Mouse (Mus musculus) heart, embryonic 10.5 days (tissue): Measurements from ENCODE around the gene AI464131. TPM values are rescaled to one million over a fixed set of nuclear protein-coding genes. Genes with fewer than 3 reads are reported as not detected.

Source experiments
- DNase-seq: peaks from one replicate; pipeline ENCODE4 v3.0.0-alpha.2; 2017; ENCODE audit warnings: low spot score
- H3K27ac ChIP-seq: fragments of 300-500 bp; sonication (generic); 2 replicates; pipeline ENCODE4 v1.5.1; 2016; ENCODE audit warnings: mild to moderate bottlenecking
- H3K27me3 ChIP-seq: fragments of 300-500 bp; sonication (generic); 2 replicates; pipeline ENCODE4 v1.6.1; 2016; ENCODE audit warnings: mild to moderate bottlenecking; ENCODE audit not compliant: poor library complexity, insufficient read depth, severe bottlenecking
- H3K36me3 ChIP-seq: fragments of 300-500 bp; sonication (generic); 2 replicates; pipeline ENCODE4 v1.6.1; 2016; ENCODE audit warnings: mild to moderate bottlenecking, moderate library complexity
- H3K4me1 ChIP-seq: fragments of 300-500 bp; sonication (generic); 2 replicates; pipeline ENCODE4 v1.6.1; 2016; ENCODE audit warnings: mild to moderate bottlenecking
- H3K4me3 ChIP-seq: fragments of 300-500 bp; sonication (generic); 2 replicates; pipeline ENCODE4 v1.5.1; 2016; ENCODE audit warnings: mild to moderate bottlenecking, moderate library complexity
- H3K9me3 ChIP-seq: fragments of 300-500 bp; sonication (generic); 2 replicates; pipeline ENCODE4 v1.6.1; 2016; ENCODE audit warnings: mild to moderate bottlenecking, moderate library complexity
- WGBS: fragments of 180-500 bp; shearing (Covaris S2); methylation state at CpG from one replicate; pipeline ENCODE4 v1.1.7; 2016; 5-methylcytosine and 5-hydroxymethylcytosine counted together
- polyA plus RNA-seq: library from polyadenylated mRNA; unstranded; fragments of >200 nt; fragmentation: Nextera tagmentation; extraction: Ambion mirVana; gene quantifications from 2 replicates; pipeline ENCODE4 v1.2.1, GENCODE M21; 2016

Gene AI464131
- 2.9 and 3.2 TPM in 2 replicates for polyA plus RNA-seq

DNA sequence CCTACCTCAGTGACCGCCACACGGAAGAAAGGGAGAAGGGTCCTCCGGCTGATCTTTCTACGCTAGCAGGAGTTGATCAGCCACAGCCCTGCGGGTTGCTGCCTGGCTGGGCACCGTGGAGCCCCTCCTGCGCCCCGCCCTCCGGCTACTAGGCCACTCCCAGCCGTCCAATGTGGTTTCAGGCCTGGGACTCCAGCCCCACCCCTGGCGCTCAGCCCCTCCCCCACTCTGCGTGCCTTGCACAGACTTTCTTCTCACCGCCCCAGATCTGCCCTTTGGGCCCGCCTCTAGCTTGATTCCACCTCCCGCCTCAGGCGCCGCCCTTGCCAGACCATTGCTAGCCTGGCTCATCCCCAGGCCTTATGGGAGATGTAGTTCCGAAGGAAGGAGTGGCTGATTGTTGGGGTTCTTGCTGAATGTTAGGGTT is at the start of gene AI464131:
AI464131 (minus strand) TSS at position 91 of the 427 bp plus-strand sequence.
- Histone ChIP-seq H3K4me3 (peak within 1 kb of the TSS; percentile 58), H3K4me1 (peaks cover 47% of the 10 kb centered on the region), H3K36me3 (no peaks in the 10 kb centered on the region), H3K27me3 (peaks cover 64% of the 10 kb centered on the region), H3K9me3 (no peaks in the 10 kb centered on the region), H3K27ac (peak within 1 kb of the TSS; percentile 67)
- WGBS = 1% methylated on average over 18 of the region's 18 CpGs
- DNase-seq = peak; percentile 99

- peak; percentile 79 for DNase-seq
- H3K4me3 ChIP-seq = no peak overlapping the region
- H3K27me3 ChIP-seq = 0 out of 2 replicates have a peak, but pooled peaks cover 6% of the 10 kb centered on the region
- no peaks in the 10 kb centered on the region for H3K36me3 ChIP-seq
- H3K4me1 ChIP-seq = peaks cover 7% of the 10 kb centered on the region; the same call in 1 of the 2 replicates
- 29% methylated on average over 6 of the region's 6 CpGs for WGBS
- no peak overlapping the region for H3K27ac ChIP-seq
- no peaks in the 10 kb centered on the region for H3K9me3 ChIP-seq
Measured at GRCm38 (mm10) chr4:41552529-41552928, 49.7 kb upstream of the AI464131 start.

DNA sequence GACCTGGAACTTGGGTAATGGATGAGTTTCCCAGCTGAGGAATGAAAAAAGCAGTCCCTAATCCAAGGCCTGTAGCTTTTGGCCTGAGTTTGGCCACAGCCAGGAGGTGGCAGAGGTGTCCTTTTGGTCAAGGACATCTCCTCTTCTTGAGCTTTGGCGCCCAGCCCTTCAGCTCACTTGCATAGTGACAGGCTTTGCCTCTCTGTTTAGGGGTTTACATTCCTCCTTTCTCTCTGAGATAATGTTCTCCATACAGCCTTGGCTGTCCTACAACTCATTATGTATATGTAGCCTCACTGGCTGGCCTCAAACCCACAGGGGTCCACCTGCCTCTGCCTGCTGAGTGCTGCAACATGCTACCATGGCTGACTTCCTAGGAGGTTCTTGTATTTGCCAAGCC is 44.2 kb upstream of the AI464131 start:
- Histone ChIP-seq H3K4me1 (no peaks in the 10 kb centered on the region), H3K4me3 (no peak overlapping the region), H3K27me3 (no peaks in the 10 kb centered on the region), H3K36me3 (no peaks in the 10 kb centered on the region), H3K9me3 (no peaks in the 10 kb centered on the region), H3K27ac (no peak overlapping the region)
- WGBS = 65% methylated on average over 1 of the region's 1 CpGs
- DNase-seq = no peak

- Histone ChIP-seq H3K4me3 (no peak overlapping the region), H3K27ac (no peak overlapping the region), H3K36me3 (no peaks in the 10 kb centered on the region), H3K9me3 (no peaks in the 10 kb centered on the region), H3K27me3 (no peaks in the 10 kb centered on the region), H3K4me1 (no peaks in the 10 kb centered on the region)
- no peak for DNase-seq
- 15% methylated on average over 8 of the region's 8 CpGs for WGBS
Measured at GRCm38 (mm10) chr4:41545985-41546384, 43.1 kb upstream of the AI464131 start.

DNA sequence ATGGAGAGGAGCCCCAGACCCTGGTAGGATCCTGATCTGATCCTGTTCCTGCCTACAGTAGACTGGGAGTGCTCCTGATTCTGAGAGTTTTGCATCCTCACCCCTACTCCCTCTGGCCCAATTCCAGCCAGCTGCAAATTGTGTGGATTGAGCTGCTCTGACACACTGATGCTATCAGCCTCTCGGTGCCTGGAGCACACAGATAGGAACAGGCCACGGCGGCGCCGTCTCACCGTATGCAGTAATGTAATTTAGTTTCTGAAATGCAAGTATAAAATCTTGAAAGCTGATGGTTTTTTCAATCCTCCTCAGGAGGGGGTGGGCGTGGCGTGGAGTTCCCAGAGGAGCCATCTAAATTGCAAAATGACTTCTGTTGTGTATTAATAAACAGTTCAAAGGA is 39.3 kb upstream of the AI464131 start:
- no peaks in the 10 kb centered on the region for H3K4me1 ChIP-seq
- no peaks in the 10 kb centered on the region for H3K9me3 ChIP-seq
- no peaks in the 10 kb centered on the region for H3K36me3 ChIP-seq
- no peak overlapping the region for H3K4me3 ChIP-seq
- WGBS = 69% methylated on average over 8 of the region's 8 CpGs
- H3K27ac ChIP-seq = no peak overlapping the region
- H3K27me3 ChIP-seq = no peaks in the 10 kb centered on the region
- no peak for DNase-seq

DNA sequence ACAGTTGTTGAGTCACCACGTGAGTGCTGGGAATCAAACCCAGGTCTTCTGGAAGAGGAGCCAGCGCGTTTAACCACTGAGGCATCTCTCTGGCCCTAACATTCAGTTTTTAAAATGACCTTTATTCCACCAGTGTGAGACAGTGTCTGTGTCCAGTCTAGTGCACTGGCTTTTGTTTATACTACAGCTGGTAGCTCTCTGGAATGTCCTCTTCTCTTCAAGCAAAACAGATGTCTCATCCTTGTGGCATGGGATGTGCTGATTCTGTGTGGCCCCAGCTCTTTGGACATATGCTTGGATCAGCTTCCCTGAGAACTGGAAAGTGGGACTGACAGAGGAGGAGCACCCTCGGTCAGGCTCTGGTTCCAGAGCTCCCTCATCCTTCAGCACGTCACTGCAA is 32.0 kb upstream of the AI464131 start:
- no peaks in the 10 kb centered on the region for H3K9me3 ChIP-seq
- no peaks in the 10 kb centered on the region for H3K36me3 ChIP-seq
- H3K4me1 ChIP-seq = no peaks in the 10 kb centered on the region
- no peak overlapping the region for H3K27ac ChIP-seq
- no peaks in the 10 kb centered on the region for H3K27me3 ChIP-seq
- 75% methylated on average over 5 of the region's 5 CpGs for WGBS
- DNase-seq = no peak
- no peak overlapping the region for H3K4me3 ChIP-seq

DNA sequence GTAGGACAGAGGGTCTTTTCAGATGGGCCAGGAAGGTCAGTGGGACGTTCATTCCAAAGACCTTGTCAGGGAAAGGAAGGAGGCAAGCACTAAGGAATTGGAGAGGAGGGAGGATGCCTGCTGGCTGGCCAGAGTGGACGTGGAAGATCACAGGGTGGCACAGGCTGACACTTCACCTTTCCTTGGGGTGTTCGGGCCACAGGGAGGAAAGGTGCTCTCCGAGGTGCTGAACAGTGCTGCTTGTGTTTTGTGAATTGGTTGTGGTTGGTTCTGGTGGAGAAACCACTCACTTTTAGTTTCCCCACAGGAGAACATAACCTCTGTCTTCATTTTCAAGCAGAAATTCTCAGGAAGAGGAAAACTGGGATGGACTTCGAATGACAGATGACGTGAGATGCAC is 29.5 kb upstream of the AI464131 start:
- Histone ChIP-seq H3K4me3 (no peak overlapping the region), H3K9me3 (no peaks in the 10 kb centered on the region), H3K36me3 (no peaks in the 10 kb centered on the region), H3K27me3 (no peaks in the 10 kb centered on the region), H3K4me1 (0 out of 2 replicates have a peak, but pooled peaks cover 6% of the 10 kb centered on the region), H3K27ac (no peak overlapping the region)
- WGBS = 18% methylated on average over 6 of the region's 6 CpGs
- DNase-seq = no peak

DNA sequence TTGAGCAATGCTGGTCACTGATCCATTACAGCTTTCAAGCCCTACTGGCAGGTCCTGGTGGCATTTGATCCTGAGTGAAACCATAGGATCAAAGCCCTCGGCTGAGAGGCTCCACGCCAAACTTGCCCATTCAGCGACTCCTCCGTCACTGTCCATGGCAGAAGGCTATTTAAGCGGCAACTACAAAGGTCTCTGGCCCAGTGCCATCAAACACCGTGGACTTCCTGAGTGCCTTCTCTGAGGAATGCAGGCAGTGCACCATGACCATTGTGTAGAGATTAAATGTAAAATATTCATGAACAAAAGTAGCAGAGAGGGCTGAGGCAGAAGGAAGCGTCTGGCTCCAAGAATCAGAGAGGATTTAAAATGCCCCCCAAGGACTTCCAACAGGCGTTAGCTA is 25.1 kb upstream of the AI464131 start:
- Histone ChIP-seq H3K27ac (no peak overlapping the region), H3K36me3 (no peaks in the 10 kb centered on the region)

DNA sequence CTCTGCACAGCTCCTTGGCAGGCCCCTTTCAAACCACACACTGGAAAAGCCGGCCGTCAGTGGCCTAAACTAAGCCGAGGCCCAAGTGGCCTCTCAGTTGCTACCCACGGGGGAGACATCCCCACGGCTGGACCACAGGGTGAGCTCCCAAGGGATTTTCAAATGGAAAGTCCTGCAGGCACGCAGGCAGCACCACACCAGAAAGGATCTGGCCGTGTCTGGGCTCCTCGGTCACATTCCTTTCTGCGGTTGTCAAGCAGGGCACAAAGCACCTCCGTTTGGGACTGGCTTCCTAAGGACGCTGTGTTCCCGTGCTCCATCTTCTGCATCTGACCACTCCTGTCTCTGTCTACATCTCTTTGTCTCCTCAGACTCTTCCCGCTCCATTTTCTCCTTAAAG is 24.2 kb upstream of the AI464131 start:
- Histone ChIP-seq H3K27me3 (peaks cover 29% of the 10 kb centered on the region), H3K9me3 (no peaks in the 10 kb centered on the region), H3K36me3 (no peaks in the 10 kb centered on the region), H3K27ac (no peak overlapping the region; the same call in 1 of the 2 replicates), H3K4me3 (no peak overlapping the region), H3K4me1 (peaks cover 13% of the 10 kb centered on the region; the same call in 1 of the 2 replicates)
- no peak for DNase-seq
- WGBS = 45% methylated on average over 13 of the region's 13 CpGs

More for the DNA sequence above, 25.1 kb upstream of the AI464131 start:
- peaks cover 13% of the 10 kb centered on the region; the same call in 1 of the 2 replicates for H3K4me1 ChIP-seq
- no peaks in the 10 kb centered on the region for H3K9me3 ChIP-seq
- no peak for DNase-seq
- H3K4me3 ChIP-seq = no peak overlapping the region
- 54% methylated on average over 8 of the region's 8 CpGs for WGBS
- peaks cover 21% of the 10 kb centered on the region; the same call in 1 of the 2 replicates for H3K27me3 ChIP-seq

DNA sequence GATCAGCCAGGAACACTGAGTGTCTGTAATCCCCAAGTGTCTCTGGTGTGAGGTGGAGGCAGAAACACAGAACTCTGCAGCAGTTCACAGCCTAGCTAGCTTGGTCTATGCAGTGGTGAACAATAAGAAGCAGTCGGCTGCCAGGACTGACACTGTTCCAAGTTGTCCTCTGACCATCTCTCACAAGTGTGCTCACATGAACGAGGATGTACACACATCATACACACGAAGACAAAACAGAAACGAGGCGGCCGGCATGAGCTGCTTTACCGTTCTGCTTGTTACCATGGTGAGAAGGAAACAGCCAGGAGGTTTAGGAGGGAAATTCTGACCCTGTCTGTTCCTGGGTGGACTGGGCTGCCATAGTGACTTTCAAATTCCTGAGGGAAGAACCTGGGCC is 23.7 kb upstream of the AI464131 start:
- Histone ChIP-seq H3K4me1 (peaks cover 13% of the 10 kb centered on the region; the same call in 1 of the 2 replicates), H3K4me3 (no peak overlapping the region), H3K9me3 (no peaks in the 10 kb centered on the region), H3K27ac (no peak overlapping the region), H3K27me3 (peaks cover 34% of the 10 kb centered on the region), H3K36me3 (no peaks in the 10 kb centered on the region)
- no peak for DNase-seq
- WGBS = 78% methylated on average over 7 of the region's 7 CpGs

DNA sequence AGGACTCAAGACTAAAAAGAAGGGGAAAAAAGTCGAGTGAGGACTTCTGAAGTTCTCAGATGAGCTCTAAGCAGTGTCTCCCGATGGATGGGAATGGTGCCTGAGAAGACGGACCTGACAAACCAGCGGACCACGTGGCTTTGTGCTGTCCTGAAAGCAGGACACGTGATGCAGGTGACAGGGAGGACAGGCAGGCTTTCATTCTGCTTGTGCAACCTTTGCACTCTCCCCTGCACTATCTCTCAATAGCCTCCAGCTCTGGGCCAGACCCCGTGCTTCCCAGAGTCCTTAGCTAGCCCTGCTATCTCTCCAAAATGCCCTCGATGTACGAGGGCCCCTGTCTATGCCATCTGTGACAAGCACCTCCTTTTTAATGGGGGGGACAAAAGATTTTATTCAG is 22.0 kb upstream of the AI464131 start:
- H3K27me3 ChIP-seq = peaks cover 48% of the 10 kb centered on the region
- H3K4me1 ChIP-seq = peaks cover 17% of the 10 kb centered on the region
- no peaks in the 10 kb centered on the region for H3K36me3 ChIP-seq
- no peak overlapping the region for H3K27ac ChIP-seq
- no peak for DNase-seq
- whole genome bisulfite sequencing = 68% methylated on average over 9 of the region's 9 CpGs
- H3K9me3 ChIP-seq = no peaks in the 10 kb centered on the region
- H3K4me3 ChIP-seq = no peak overlapping the region

GRCm38 (mm10) chr4:41523839-41524238 is 21.0 kb upstream of the AI464131 start:
- Histone ChIP-seq H3K27ac (no peak overlapping the region), H3K27me3 (peaks cover 58% of the 10 kb centered on the region), H3K36me3 (no peaks in the 10 kb centered on the region), H3K9me3 (no peaks in the 10 kb centered on the region), H3K4me3 (no peak overlapping the region), H3K4me1 (peaks cover 17% of the 10 kb centered on the region)
- DNase-seq = no peak
- 67% methylated on average over 7 of the region's 7 CpGs for WGBS

GRCm38 (mm10) chr4:41522788-41523187 is 19.9 kb upstream of the AI464131 start:
- Histone ChIP-seq H3K9me3 (no peaks in the 10 kb centered on the region), H3K4me1 (peaks cover 12% of the 10 kb centered on the region), H3K27me3 (peaks cover 60% of the 10 kb centered on the region), H3K36me3 (no peaks in the 10 kb centered on the region), H3K27ac (no peak overlapping the region), H3K4me3 (no peak overlapping the region)
- DNase-seq = no peak
- 48% methylated on average over 5 of the region's 5 CpGs for WGBS

GRCm38 (mm10) chr4:41522136-41522535 is 19.3 kb upstream of the AI464131 start:
- H3K9me3 ChIP-seq = no peaks in the 10 kb centered on the region
- H3K27me3 ChIP-seq = peaks cover 59% of the 10 kb centered on the region
- peaks cover 11% of the 10 kb centered on the region for H3K4me1 ChIP-seq
- no peak for DNase-seq
- no peak overlapping the region for H3K4me3 ChIP-seq
- H3K36me3 ChIP-seq = no peaks in the 10 kb centered on the region
- no peak overlapping the region for H3K27ac ChIP-seq
- WGBS = 84% methylated on average over 6 of the region's 6 CpGs
